Mouse (Mus musculus) lung, embryonic 15.5 days (tissue): ENCODE data around the gene Ms4a7. TPM values are rescaled to one million over a fixed set of nuclear protein-coding genes. Genes with fewer than 3 reads are reported as not detected.

Source experiments
- polyA plus RNA-seq: library from polyadenylated mRNA; unstranded; fragments of >200 nt; fragmentation: Nextera tagmentation; extraction: Ambion mirVana; gene quantifications from 2 replicates; pipeline ENCODE4 v1.2.1, GENCODE M21; 2015

Ms4a7 gene
- polyA plus RNA-seq, 1 experiment from 2014 or later = 4.4 TPM

Other genes with a start within 250 kb of the Ms4a7 start
- not detected in 2 replicates for gene 1700017D01Rik, start 205.3 kb downstream of the Ms4a7 start, polyA plus RNA-seq
- gene 1700025F22Rik, start 170.8 kb downstream of the Ms4a7 start, polyA plus RNA-seq = not detected in 2 replicates
- gene Ms4a13, start 139.4 kb downstream of the Ms4a7 start, polyA plus RNA-seq = not detected in 2 replicates
- gene Ms4a12, start 103.7 kb downstream of the Ms4a7 start, polyA plus RNA-seq = not detected in 2 replicates
- not detected in 2 replicates for gene Ms4a1, start 69.9 kb downstream of the Ms4a7 start, polyA plus RNA-seq
- not detected in 2 replicates for gene Ms4a5, start 52.3 kb downstream of the Ms4a7 start, polyA plus RNA-seq
- 0.05 and 0.06 TPM in 2 replicates for gene Ms4a14, start 21.7 kb downstream of the Ms4a7 start, polyA plus RNA-seq
- 4.6 and 6.4 TPM in 2 replicates for gene Ms4a4a, start 39.4 kb upstream of the Ms4a7 start, polyA plus RNA-seq
- gene Ms4a4c, start 68.6 kb upstream of the Ms4a7 start, polyA plus RNA-seq = 1.2 and 1.9 TPM in 2 replicates
- 0.04 and 0.69 TPM in 2 replicates for gene Ms4a4b, start 107.4 kb upstream of the Ms4a7 start, polyA plus RNA-seq
- gene Ms4a6c, start 133.2 kb upstream of the Ms4a7 start, polyA plus RNA-seq = 6.0 and 7.9 TPM in 2 replicates
- 0.22 TPM in 1 of 2 replicates, not detected in the other for gene Gm8369, start 149.8 kb upstream of the Ms4a7 start, polyA plus RNA-seq
- gene Ms4a6b, start 180.4 kb upstream of the Ms4a7 start, polyA plus RNA-seq = 4.9 and 7.1 TPM in 2 replicates
- 1.2 and 1.4 TPM in 2 replicates for gene Ms4a4d, start 200.7 kb upstream of the Ms4a7 start, polyA plus RNA-seq